Mouse (Mus musculus) gastrocnemius, adult 2 months (tissue): ENCODE results near the gene Rbm4b. TPM values are rescaled to one million over a fixed set of nuclear protein-coding genes. Genes with fewer than 3 reads are reported as not detected.
"Not testable (repeated sequence)": the region's sequence is repeated elsewhere in the genome, so short reads cannot be mapped to it uniquely, and the experiment has no call there.

Source experiments
- DNase-seq: peaks from one replicate; pipeline ENCODE4 v3.0.0; 2022
- H3K27ac ChIP-seq: fragments of 200-600 bp; 2 replicates; pipeline ENCODE4 v1.8.1; 2022; ENCODE audit warnings: mild to moderate bottlenecking
- H3K4me3 ChIP-seq: fragments of 200-600 bp; 2 replicates; pipeline ENCODE4 v1.8.1; 2022; ENCODE audit warnings: mild to moderate bottlenecking, moderate library complexity
- CTCF ChIP-seq: fragments of 200-600 bp; IDR thresholded peaks from 2 replicates; pipeline ENCODE4 v1.8.1; 2022; ENCODE audit warnings: antibody characterized with exemption, mild to moderate bottlenecking, moderate library complexity
- intact Hi-C: fragments of 180-260 bp; cut with DNase I; formaldehyde crosslinking; loops from one replicate; pipeline ENCODE4 v1.15.1; 2025
- total RNA-seq, 2 experiments: library from RNA; stranded (reverse); gene quantifications; 2 replicates each; pipeline ENCODE4 v1.2.3; 2021

Rbm4b gene
- total RNA-seq, 2 experiments from 2014 or later = 2.1 to 2.7 TPM

DNA sequence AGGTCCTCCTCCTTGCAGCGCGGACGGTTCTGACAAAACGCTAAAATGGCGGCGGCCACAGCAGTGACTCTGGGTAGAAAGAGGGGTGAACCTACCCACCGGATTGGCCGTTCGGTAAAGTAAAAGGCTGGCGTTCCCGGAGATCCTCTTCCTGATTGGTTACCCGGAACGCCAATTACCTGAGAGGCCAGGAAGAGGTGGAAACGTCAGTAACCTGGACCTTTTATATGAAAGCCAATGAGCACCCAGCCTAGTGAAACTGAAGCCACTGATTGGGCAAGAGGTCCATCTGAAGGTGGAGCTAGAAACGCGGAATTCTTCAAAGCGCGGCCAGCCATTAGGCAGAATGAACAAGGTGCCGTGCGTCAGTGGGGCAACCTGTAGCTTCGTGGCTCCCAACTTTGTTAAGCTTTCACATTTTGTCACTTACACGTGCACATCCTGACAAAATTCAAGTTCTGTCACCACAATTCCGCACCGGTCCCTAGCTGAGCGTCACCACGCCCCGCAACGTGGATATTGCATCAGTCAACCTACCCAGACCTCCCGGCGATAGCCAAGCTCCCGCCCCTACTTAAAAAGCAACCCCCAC, 37.6 kb downstream of the Rbm4b start, which contains the start of gene Rbm4:
Rbm4 (minus strand) TSS at position 71 of the 592 bp plus-strand sequence.
- DNase-seq = peak; percentile 96
- intact Hi-C loops = loop anchor here (1.0 to 5.0 kb wide), 2 partner anchors 17 to 37 kb away; partner anchors contain the start of genes Gm21992, Rbm14 and Rbm4b
- Histone ChIP-seq H3K4me3 (peak within 1 kb of the TSS; percentile 94), H3K27ac (peak within 1 kb of the TSS; percentile 93)
- TF ChIP-seq CTCF = no peak

DNA sequence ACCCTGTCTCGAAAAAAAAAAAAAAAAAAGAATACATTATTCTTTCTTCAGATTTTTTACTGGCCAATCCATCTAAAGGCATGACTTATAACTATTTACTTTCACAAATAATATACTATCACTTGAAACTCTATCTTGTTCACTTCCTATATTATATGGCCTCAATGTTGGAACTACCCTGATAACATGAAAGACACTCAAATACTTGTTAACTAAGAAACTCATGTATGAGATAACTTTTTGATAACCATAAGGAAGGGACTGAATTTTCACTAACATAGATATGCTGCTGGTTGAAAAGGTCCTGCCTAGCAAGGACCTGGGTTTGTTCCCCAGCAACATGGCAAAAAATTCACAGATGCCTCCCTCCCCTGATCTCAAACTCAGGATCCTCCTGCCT, 39.6 kb downstream of the Rbm4b start:
- intact Hi-C loops = no loop called here
- TF ChIP-seq CTCF = no peak
- no peak overlapping the region for H3K4me3 ChIP-seq
- no peak for DNase-seq
- no peak overlapping the region for H3K27ac ChIP-seq

DNA sequence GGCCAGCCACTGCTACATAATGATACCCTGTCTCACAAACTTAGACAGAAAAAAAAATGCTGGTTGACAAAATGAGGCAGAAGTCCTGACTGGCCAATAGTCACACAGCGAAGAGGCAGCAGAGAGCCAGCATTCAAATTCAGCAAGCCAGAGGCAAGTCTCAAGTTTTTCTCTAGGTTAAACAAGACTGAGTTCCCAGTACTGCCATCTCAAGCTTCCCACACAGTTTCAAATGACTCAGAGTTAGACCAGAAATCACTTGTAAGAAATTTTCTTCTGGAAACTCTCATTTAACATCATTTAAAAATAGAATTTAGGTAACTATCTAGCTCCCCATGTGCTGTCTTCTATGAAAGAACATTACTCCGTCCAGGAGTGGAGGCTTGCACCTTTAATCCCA, 41.5 kb downstream of the Rbm4b start:
- intact Hi-C loops = no loop called here
- Histone ChIP-seq H3K4me3 (no peak overlapping the region), H3K27ac (no peak overlapping the region)
- TF ChIP-seq CTCF = no peak
- DNase-seq = no peak

DNA sequence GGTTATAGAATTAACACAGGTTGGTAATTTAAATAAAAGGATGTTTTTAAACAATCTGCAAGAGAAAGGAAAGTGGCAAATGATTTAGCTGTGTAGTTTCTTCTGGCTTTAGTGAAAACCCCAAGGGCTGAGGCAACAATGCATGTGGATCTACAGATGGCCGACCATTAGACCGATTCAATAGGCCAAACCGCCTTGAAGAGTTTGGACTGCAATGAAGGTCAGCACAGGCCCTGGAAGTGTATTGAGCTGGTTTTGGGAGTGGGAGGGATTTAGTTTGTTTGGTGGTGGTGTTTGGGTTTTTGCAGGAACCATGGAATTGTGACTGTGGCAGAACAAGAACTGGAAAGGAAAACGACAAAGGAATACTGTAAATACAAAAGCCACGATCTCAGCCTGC, 42.8 kb downstream of the Rbm4b start:
- Histone ChIP-seq H3K27ac (no peak overlapping the region), H3K4me3 (no peak overlapping the region)
- no peak for DNase-seq
- TF ChIP-seq CTCF = no peak
- intact Hi-C loops = no loop called here

DNA sequence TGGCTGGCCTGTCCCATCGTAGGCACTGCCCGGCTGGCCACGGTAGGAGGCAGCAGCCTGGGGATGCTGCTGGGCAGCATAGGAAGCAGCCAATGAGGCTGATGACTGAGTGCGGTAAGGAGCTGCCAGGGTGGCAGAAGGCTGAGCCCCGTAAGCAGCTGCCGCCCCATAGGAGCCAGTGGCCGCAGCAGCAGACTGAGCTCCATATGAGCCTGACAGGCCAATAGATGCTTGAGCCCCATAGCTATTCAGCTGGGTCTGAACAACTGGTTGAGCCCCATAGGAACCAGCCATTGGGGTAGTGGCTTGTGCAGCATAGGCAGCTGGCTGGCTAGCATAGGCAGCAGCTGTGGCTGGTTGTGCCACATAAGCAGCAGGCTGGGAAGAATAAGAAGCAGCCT, 46.4 kb downstream of the Rbm4b start:
- H3K27ac ChIP-seq = no peak overlapping the region
- no peak overlapping the region for H3K4me3 ChIP-seq
- TF ChIP-seq CTCF = no peak
- DNase-seq = no peak
- intact Hi-C loops = no loop called here

DNA sequence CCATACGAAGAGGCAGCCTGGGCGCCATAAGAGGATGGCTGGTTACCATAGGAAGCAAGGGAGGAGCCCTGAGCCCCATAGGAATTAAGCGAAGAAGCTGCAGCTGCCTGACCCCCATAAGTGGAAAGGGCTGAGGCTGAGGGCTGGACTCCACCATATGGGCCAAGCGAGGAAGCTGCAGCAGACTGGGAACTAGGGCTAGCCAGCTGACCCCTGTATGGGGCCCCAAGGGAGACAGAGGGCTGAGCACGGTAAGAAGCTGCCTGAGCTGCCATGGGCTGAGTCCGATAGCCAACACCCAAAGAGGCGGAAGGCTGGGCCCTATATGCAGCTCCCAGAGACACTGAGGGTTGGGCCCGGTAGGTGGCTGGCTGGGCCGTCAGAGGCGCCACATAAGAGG, 47.0 kb downstream of the Rbm4b start:
- H3K4me3 ChIP-seq = no peak overlapping the region
- intact Hi-C loops = no loop called here
- no peak overlapping the region for H3K27ac ChIP-seq
- TF ChIP-seq CTCF = no peak
- DNase-seq = peak; percentile 17

DNA sequence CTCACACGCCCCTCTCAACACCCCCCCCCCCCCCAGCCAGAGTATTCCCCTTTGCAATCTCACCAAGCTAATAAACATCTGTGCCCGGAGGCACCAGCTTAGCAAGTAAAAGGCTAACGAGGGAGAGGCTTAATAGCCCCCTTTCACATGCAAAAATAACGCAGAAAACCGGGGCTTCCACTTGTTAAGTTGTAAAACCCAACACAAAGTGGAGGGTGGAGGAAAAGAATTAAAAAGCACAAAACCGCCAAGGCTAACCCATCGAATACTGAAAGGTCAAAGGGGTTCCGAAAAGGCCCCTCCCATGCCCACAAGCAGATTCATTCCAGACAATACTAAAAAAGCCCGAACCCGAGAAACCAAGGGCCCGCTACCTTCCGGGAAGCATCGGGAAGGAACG, 54.0 kb downstream of the Rbm4b start:
- DNase-seq = no peak
- Histone ChIP-seq H3K27ac (peak overlapping the region; percentile 99), H3K4me3 (peak overlapping the region; percentile 91)
- TF ChIP-seq CTCF = no peak
- intact Hi-C loops = loop anchor here (5.0 kb wide), 2 partner anchors 37 to 53 kb away; partner anchors contain the start of gene Rbm4b

DNA sequence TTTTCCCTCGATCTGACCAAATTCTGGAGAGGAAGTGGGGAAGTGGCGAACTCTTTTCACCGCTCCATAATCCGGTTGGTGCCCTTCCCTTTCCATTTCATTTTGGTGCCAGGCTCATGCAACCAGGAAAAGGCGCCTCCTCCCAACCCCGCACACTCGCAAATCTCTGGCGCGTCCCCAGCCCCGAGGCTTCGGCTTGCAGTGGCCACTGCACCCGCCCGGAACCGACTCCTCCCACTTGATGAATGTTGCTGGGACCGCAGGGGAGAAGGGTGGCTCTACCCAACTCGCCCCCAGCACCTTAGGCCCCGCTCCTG, 54.4 kb downstream of the Rbm4b start:
- peak; percentile 84 for DNase-seq
- H3K4me3 ChIP-seq = peak overlapping the region; percentile 91
- TF ChIP-seq CTCF = no peak
- intact Hi-C loops = loop anchor here (1.0 to 5.0 kb wide), 3 partner anchors 16 to 53 kb away; partner anchors contain the start of gene Rbm4b
- H3K27ac ChIP-seq = peak overlapping the region; percentile 99

DNA sequence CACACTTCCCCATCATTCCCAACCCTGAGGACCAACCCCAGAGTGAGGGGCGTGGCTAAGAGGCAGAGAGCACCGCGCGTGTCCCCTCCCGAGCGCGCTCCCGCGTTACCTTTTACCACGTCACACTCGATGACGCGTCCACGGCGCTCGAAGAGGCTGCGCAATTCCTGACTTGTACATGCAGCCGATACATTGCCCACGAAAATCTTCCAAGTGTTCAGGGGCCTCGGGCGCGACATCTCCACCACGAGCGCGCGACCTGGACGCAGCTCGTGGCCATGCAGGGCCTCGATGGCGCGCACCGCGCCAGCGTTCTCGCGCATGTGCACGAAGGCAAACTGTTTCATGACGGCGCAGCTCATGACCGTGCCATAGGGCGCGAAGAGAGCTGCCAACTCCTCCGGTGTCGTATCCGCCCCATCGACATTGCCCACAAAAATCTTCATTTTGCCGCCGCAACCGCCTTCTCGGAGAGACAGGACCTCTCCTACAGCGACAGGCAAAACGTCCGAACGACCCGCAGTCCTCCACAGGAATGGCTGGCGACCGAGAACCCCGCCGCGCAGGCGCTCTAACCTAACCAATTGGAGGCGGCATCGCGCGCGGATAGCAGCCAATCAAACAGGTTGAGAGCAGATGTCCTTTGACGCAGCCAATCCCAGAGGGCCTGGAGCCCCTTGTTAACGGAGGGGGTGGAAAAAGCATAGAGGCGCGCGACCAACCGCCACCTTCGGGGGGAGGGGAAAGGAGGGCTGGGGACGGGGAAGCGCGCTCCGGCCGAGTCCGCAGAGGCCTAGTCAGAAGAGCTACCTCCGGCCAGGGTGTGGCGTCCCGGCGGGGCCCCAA, 55.0 kb downstream of the Rbm4b start, which contains the start of the genes Gm21992 and Rbm14:
Gm21992 (minus strand) TSS at position 550 of the 846 bp plus-strand sequence.
Rbm14 (minus strand) TSS at position 572 of the 846 bp plus-strand sequence.
- intact Hi-C loops = loop anchor here (1.0 to 5.0 kb wide), 3 partner anchors 17 to 54 kb away; partner anchors contain the start of gene Rbm4b
- H3K4me3 ChIP-seq = peak within 1 kb of the TSS; percentile 91
- DNase-seq = peak; percentile 99

DNA sequence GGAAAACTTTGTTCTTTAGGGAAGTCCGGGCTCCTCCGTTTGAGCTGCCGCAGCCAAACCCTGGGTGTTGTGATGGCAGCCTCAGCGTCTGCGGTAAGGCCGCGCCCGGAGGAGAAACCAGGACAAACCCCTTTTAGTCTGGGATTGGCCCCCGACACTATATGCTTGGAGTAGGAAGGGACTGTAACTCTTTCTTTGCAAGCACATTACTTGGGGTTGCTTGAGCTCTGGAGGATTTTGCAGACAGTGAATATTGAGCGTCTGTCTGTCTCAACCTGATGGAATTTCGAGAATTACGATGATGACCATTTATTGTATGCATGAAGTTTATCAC, 55.6 kb downstream of the Rbm4b start:
- no peak for TF ChIP-seq CTCF
- Histone ChIP-seq H3K4me3 (peak overlapping the region; percentile 91), H3K27ac (peak overlapping the region; percentile 99)
- no peak for DNase-seq
- intact Hi-C loops = loop anchor here (1.0 to 5.0 kb wide), 3 partner anchors 18 to 55 kb away; partner anchors contain the start of gene Rbm4b

More for the DNA sequence above, 55.0 kb downstream of the Rbm4b start, which contains the start of the genes Gm21992 and Rbm14:
- peak within 1 kb of the TSS; percentile 99 for H3K27ac ChIP-seq
- TF ChIP-seq CTCF = peak; percentile 16; the same call in 1 of the 2 replicates

DNA sequence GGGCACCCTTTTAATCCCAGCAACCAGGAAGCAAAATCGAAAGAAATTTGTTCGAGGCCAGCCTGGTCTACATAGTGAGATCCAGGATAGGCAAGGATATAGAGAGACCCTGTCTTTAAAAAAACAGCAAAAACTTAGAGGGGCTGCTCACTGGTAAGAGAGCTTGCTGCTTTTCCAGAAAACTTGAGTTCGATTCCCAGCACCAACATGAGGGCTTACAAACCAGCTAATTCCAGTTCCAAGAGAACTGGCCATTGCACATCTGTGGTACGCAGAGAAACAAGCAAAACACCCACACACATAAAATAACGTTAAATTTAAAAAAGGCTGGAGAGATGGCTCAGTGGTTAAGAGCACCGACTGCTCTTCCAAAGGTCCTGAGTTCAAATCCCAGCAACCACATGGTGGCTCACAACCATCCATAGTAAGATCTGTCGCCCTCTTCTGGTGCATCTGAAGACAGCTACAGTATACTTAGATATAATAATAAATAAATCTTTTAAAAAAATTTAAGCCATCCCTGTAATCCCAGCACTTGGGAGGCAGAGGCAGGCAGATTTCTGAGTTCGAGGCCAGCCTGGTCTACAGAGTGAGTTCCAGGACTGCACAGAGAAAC, 56.1 kb downstream of the Rbm4b start:
- Histone ChIP-seq H3K27ac (peak overlapping the region; percentile 99), H3K4me3 (peak overlapping the region; percentile 91)
- intact Hi-C loops = loop anchor here (5.0 kb wide), 2 partner anchors 35 to 55 kb away; partner anchors contain the start of gene Rbm4b
- peak; percentile 38 for TF ChIP-seq CTCF
- not testable (repeated sequence) for DNase-seq

DNA sequence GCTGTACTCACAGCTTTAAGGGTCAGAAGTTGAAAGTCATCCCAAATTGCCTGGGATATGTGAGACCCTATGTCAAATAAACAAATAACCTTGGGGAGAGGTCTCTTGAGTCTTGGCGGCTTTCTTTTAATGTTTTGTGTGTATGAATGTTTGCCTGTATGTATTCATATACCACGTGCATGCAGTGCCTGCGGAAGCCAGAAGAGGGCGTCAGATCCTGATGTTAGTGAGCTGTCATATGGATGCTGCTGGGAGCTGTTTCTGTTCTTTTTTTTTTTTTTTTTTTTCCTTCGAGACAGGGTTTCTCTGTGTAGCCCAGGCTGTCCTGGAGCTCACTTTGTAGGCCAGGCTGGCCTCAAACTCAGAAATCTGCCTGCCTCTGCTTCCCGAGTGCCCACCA, 56.7 kb downstream of the Rbm4b start:
- Histone ChIP-seq H3K4me3 (no peak overlapping the region), H3K27ac (no peak overlapping the region)
- peak; percentile 25 for TF ChIP-seq CTCF
- no peak for DNase-seq
- intact Hi-C loops = loop anchor here (5.0 kb wide), 2 partner anchors 34 to 56 kb away; partner anchors contain the start of gene Rbm4b

Other genes with a start within 250 kb of the Rbm4b start
- gene Pcx, start 246.0 kb upstream of the Rbm4b start, total RNA-seq = 100 to 1,000 TPM in 1 of 2 experiments, 10 to 100 TPM in 1; 94.6 to 119 TPM
- 1 to 10 TPM; 1.5 to 1.6 TPM for gene Lrfn4, start 140.8 kb upstream of the Rbm4b start, total RNA-seq
- gene Rce1, start 130.9 kb upstream of the Rbm4b start, total RNA-seq = 1 to 10 TPM; 5.1 to 5.9 TPM
- gene Gm960, start 57.8 kb upstream of the Rbm4b start, total RNA-seq = under 1 TPM in 1 of 2 experiments, not detected in 1; 0.11 TPM
- under 1 TPM in 1 of 2 experiments, not detected in 1; 0.03 TPM for gene Sptbn2, start 45.3 kb upstream of the Rbm4b start, total RNA-seq
- 10 to 100 TPM; 32.1 to 35.5 TPM for gene Rbm4, start 37.4 kb downstream of the Rbm4b start, total RNA-seq
- gene Gm21992, start 55.1 kb downstream of the Rbm4b start, total RNA-seq = 10 to 100 TPM; 11.3 to 14.0 TPM
- 10 to 100 TPM; 10.4 to 13.6 TPM for gene Rbm14, start 55.1 kb downstream of the Rbm4b start, total RNA-seq
- gene Ccs, start 82.8 kb downstream of the Rbm4b start, total RNA-seq = 10 to 100 TPM; 17.4 to 24.8 TPM
- not detected for gene Ccdc87, start 82.9 kb downstream of the Rbm4b start, total RNA-seq
- 10 to 100 TPM; 24.8 to 41.9 TPM for gene Ctsf, start 98.6 kb downstream of the Rbm4b start, total RNA-seq
- gene Actn3, start 121.4 kb downstream of the Rbm4b start, total RNA-seq = over 10,000 TPM in 1 of 2 experiments, 1,000 to 10,000 TPM in 1; 5,071 to 10,315 TPM
- 1 to 10 TPM; 2.0 to 2.6 TPM for gene Zdhhc24, start 122.2 kb downstream of the Rbm4b start, total RNA-seq
- gene Bbs1, start 150.1 kb downstream of the Rbm4b start, total RNA-seq = 1 to 10 TPM; 1.5 to 2.1 TPM
- 10 to 100 TPM; 11.2 to 16.6 TPM for gene Dpp3, start 171.8 kb downstream of the Rbm4b start, total RNA-seq
- gene Peli3, start 186.6 kb downstream of the Rbm4b start, total RNA-seq = 1 to 10 TPM; 1.5 to 2.1 TPM
- 10 to 100 TPM; 59.3 to 64.5 TPM for gene Mrpl11, start 205.7 kb downstream of the Rbm4b start, total RNA-seq
- under 1 TPM in 1 of 2 experiments, not detected in 1; 0.13 TPM for gene Npas4, start 233.8 kb downstream of the Rbm4b start, total RNA-seq